Mouse (Mus musculus) forebrain, postnatal 0 days (tissue): Measurements from ENCODE around the gene Pilrb2. TPM values are rescaled to one million over a fixed set of nuclear protein-coding genes. Genes with fewer than 3 reads are reported as not detected.
"Not testable (repeated sequence)": the region's sequence is repeated elsewhere in the genome, so short reads cannot be mapped to it uniquely, and the experiment has no call there.

Experiments used
- ATAC-seq: fragments of 200-750 bp; cut with Nextera tagmentation; 2 replicates; pipeline ENCODE4 v1.8.0; 2017; ENCODE audit warnings: mild to moderate bottlenecking, moderate library complexity
- DNase-seq: peaks from one replicate; pipeline ENCODE4 v3.0.0-alpha.2; 2015
- H3K27ac ChIP-seq: fragments of 300-500 bp; sonication (generic); 2 replicates; pipeline ENCODE4 v1.5.1; 2014; ENCODE audit warnings: low read depth, mild to moderate bottlenecking, antibody characterized with exemption, low read length, moderate library complexity, mixed read lengths
- H3K27me3 ChIP-seq: fragments of 300-500 bp; sonication (generic); 2 replicates; pipeline ENCODE4 v1.6.1; 2014; ENCODE audit warnings: mild to moderate bottlenecking, low read length, mixed read lengths; ENCODE audit not compliant: insufficient read depth
- H3K36me3 ChIP-seq: fragments of 300-500 bp; sonication (generic); 2 replicates; pipeline ENCODE4 v1.6.1; 2014; ENCODE audit warnings: mild to moderate bottlenecking, moderate library complexity; ENCODE audit not compliant: insufficient read depth
- H3K4me1 ChIP-seq: fragments of 300-500 bp; sonication (generic); 2 replicates; pipeline ENCODE4 v1.6.1; 2014; ENCODE audit warnings: antibody characterized with exemption; ENCODE audit not compliant: insufficient read depth
- H3K4me2 ChIP-seq: fragments of 300-500 bp; sonication (generic); 2 replicates; pipeline ENCODE4 v1.6.1; 2014; ENCODE audit warnings: low read depth, mild to moderate bottlenecking, moderate library complexity
- H3K4me3 ChIP-seq: fragments of 300-500 bp; sonication (generic); 2 replicates; pipeline ENCODE4 v1.5.1; 2014; ENCODE audit warnings: low read depth, low read length, mixed read lengths
- H3K9ac ChIP-seq: fragments of 300-500 bp; sonication (generic); 2 replicates; pipeline ENCODE4 v1.6.1; 2014; ENCODE audit warnings: mild to moderate bottlenecking
- H3K9me3 ChIP-seq: fragments of 300-500 bp; sonication (generic); 2 replicates; pipeline ENCODE4 v1.6.1; 2016; ENCODE audit warnings: low read length
- CTCF ChIP-seq: sonication (generic); IDR thresholded peaks from 2 replicates; pipeline ENCODE4 v1.5.1; 2016; ENCODE audit warnings: antibody characterized with exemption, control low read depth, low read depth
- WGBS: fragments of 180-500 bp; shearing (Covaris S2); extraction: QIAGEN DNeasy Blood & Tissue Kit; methylation state at CpG from one replicate; pipeline ENCODE4 v1.1.7; 2014; 5-methylcytosine and 5-hydroxymethylcytosine counted together
- polyA plus RNA-seq: library from polyadenylated mRNA; unstranded; fragments of >200 nt; fragmentation: Nextera tagmentation; extraction: Ambion mirVana; gene quantifications from 2 replicates; pipeline ENCODE4 v1.2.1, GENCODE M21; 2015
- total RNA-seq: library from RNA; depleted of rRNA; stranded (reverse); fragments of >200 nt; gene quantifications from 2 replicates; pipeline ENCODE4 v1.2.3, GENCODE M21; 2014

The Pilrb2 gene
- total and polyA plus RNA-seq, 2 experiments from 2014 or later, result not detected

DNA sequence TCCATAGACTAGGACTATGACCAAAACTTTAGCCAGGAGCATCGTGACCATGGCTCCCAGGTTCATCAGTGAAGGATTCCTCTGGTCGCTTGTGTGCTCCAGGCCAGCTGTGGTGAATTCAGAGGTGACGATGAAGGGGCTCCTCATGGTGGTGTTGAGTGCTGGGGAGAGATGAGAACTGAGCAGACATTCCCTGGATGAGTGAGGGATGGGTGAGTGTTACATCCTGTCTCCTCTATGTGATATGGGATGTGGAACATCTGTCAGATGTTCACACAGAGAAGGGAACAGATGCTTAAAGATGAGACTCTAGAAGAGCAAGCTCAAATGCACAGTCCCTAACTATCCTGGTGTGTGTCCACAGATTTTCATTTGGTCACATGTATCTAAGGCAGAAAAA is 16.7 kb downstream of the Pilrb2 start:
- not testable (repeated sequence) for H3K36me3 ChIP-seq
- 81% methylated on average over 3 of the region's 3 CpGs for WGBS

DNA sequence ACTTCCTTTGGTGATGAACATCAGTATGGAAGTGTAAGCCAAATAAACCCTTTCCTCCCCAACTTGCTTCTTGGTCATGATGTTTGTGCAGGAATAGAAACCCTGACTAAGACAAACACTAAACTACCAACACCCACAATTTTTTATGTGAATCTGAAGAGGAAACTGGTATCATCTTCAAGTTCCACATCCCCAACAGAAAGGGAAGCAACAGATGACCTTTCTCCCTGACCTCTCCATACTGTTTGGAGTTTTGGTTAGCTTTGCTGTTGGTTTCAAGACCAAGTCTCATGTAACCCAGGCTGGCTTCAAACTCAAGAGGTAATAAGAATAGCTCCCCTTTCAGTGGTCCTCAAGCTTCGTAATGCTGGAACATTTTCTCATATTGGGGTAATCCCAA is 21.3 kb downstream of the Pilrb2 start:
- not testable (repeated sequence) for H3K4me3 ChIP-seq, H3K4me2 ChIP-seq, H3K36me3 ChIP-seq, H3K27me3 ChIP-seq, H3K4me1 ChIP-seq, H3K27ac ChIP-seq, ATAC-seq, DNase-seq, H3K9me3 ChIP-seq, H3K9ac ChIP-seq
- WGBS, result 85% methylated on average over 1 of the region's 1 CpGs

More for the DNA sequence above, 16.7 kb downstream of the Pilrb2 start:
- H3K9me3 ChIP-seq, H3K27me3 ChIP-seq, H3K4me3 ChIP-seq, ATAC-seq, H3K27ac ChIP-seq, H3K4me2 ChIP-seq, H3K4me1 ChIP-seq, H3K9ac ChIP-seq, DNase-seq: not testable (repeated sequence)

GRCm38 (mm10) chr5:137837110-137837509 is 34.5 kb downstream of the Pilrb2 start:
- not testable (repeated sequence) for H3K4me3 ChIP-seq, H3K36me3 ChIP-seq, H3K27ac ChIP-seq, H3K27me3 ChIP-seq, H3K4me2 ChIP-seq, H3K9me3 ChIP-seq, DNase-seq, ATAC-seq, H3K4me1 ChIP-seq, H3K9ac ChIP-seq

DNA sequence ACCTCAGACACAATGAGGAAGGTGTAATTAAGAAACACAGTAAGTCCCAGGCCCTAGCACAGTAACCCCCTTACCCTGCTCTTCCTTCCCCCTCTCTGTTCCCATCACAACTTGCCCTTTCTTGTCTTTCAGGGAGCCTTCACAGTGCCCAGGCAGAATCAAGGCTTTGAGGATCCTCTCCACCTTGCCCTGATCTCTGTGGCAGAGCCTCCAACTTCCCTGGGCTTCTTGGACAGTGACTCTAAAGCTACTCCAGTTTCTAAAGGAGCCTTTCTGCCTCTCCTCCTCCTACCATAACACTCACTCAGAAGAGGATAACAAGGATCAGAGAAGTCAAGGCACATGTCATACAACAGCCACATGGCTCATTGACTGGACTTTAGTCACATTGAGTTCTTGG is 35.0 kb downstream of the Pilrb2 start:
- Histone ChIP-seq H3K9me3 (no peaks in the 10 kb centered on the region), H3K9ac (no peak overlapping the region), H3K27ac (no peak overlapping the region), H3K4me1 (no peaks in the 10 kb centered on the region), H3K4me2 (no peak overlapping the region), H3K36me3 (no peaks in the 10 kb centered on the region), H3K27me3 (no peaks in the 10 kb centered on the region), H3K4me3 (no peak overlapping the region)
- no peak for DNase-seq
- no peak for ATAC-seq
- TF ChIP-seq CTCF, result no peak

GRCm38 (mm10) chr5:137835966-137836520 is 35.6 kb downstream of the Pilrb2 start, which contains the start of gene Pilra:
Gene Pilra (minus strand): TSS chr5:137836281.
- H3K4me1 ChIP-seq, H3K4me3 ChIP-seq, H3K9ac ChIP-seq, H3K27me3 ChIP-seq, H3K27ac ChIP-seq, H3K4me2 ChIP-seq, H3K9me3 ChIP-seq, ATAC-seq, H3K36me3 ChIP-seq, DNase-seq: not testable (repeated sequence)
- 60% methylated on average over 2 of the region's 2 CpGs for WGBS

DNA sequence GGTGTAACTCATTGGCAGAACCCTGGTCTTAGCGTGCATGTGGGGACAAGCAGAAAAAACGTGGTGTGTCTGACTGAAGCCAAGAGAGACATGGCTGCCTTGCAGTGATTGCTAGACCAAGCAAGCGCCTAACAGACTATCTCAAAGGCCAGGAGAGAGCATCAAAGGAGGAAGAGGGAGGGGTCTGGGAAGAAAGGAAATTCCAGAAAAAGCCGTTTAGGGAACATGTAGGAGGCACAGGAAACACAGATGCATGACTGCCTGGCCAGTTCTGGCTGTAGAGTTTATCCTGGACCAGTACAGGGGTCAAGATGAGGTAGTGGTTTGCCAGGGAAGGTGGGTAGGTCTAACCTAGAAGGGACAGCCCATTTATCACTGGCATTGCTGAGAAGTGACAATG is 38.1 kb downstream of the Pilrb2 start:
- H3K4me2 ChIP-seq, result no peak overlapping the region
- no peak overlapping the region for H3K9ac ChIP-seq
- no peaks in the 10 kb centered on the region for H3K9me3 ChIP-seq
- H3K27me3 ChIP-seq, result no peaks in the 10 kb centered on the region
- no peaks in the 10 kb centered on the region for H3K4me1 ChIP-seq
- WGBS, result 52% methylated on average over 4 of the region's 4 CpGs
- no peak for DNase-seq
- no peak for ATAC-seq
- no peak for TF ChIP-seq CTCF
- H3K36me3 ChIP-seq, result no peaks in the 10 kb centered on the region
- H3K27ac ChIP-seq, result no peak overlapping the region
- no peak overlapping the region for H3K4me3 ChIP-seq

DNA sequence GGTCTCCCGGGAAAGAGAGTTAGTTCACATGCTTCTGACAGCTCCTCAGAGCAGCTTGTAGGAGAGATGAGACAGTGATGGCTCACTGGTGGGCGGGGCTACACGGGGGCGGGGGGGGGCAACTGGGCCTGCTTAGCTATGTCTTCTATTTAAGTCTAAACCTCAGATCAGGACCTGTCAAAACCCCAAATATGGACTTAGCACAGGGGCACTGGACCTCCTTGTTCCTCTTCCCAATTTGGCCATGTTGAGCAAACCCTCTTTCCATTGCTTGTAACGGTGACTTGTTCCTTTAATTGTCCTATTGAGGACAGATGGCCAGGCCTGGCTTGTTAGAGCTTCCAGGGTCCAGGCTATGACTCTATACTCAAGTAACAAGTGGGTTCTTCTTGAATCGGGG is 40.1 kb downstream of the Pilrb2 start:
- H3K27ac ChIP-seq, result no peak overlapping the region
- H3K4me2 ChIP-seq, result no peak overlapping the region
- H3K4me1 ChIP-seq, result no peaks in the 10 kb centered on the region
- no peaks in the 10 kb centered on the region for H3K9me3 ChIP-seq
- no peak overlapping the region for H3K4me3 ChIP-seq
- 84% methylated on average over 6 of the region's 6 CpGs for WGBS
- no peaks in the 10 kb centered on the region for H3K36me3 ChIP-seq
- no peak for ATAC-seq
- H3K27me3 ChIP-seq, result no peaks in the 10 kb centered on the region
- no peak for TF ChIP-seq CTCF
- no peak for DNase-seq
- H3K9ac ChIP-seq, result no peak overlapping the region

GRCm38 (mm10) chr5:137831106-137831505 is 40.5 kb downstream of the Pilrb2 start:
- Histone ChIP-seq H3K4me1 (no peaks in the 10 kb centered on the region), H3K4me3 (no peak overlapping the region), H3K4me2 (no peak overlapping the region), H3K36me3 (no peaks in the 10 kb centered on the region), H3K27me3 (no peaks in the 10 kb centered on the region), H3K9ac (no peak overlapping the region), H3K9me3 (no peaks in the 10 kb centered on the region), H3K27ac (no peak overlapping the region)
- TF ChIP-seq CTCF, result no peak
- ATAC-seq (no peak), DNase-seq (no peak)
- 88% methylated on average over 4 of the region's 4 CpGs for WGBS
